Mouse (Mus musculus) gastrocnemius, postnatal 10 days (tissue): Measurements from ENCODE around the gene Pax5. TPM values are rescaled to one million over a fixed set of nuclear protein-coding genes. Genes with fewer than 3 reads are reported as not detected.

Experiments
- DNase-seq: peaks from one replicate; pipeline ENCODE4 v3.0.0; 2021; ENCODE audit warnings: mixed read lengths
- total RNA-seq, 2 experiments: library from RNA; stranded (reverse); gene quantifications; 2 replicates each; pipeline ENCODE4 v1.2.3; 2021

The Pax5 gene
- total RNA-seq, 2 experiments from 2014 or later = 0.05 to 1.5 TPM

DNA sequence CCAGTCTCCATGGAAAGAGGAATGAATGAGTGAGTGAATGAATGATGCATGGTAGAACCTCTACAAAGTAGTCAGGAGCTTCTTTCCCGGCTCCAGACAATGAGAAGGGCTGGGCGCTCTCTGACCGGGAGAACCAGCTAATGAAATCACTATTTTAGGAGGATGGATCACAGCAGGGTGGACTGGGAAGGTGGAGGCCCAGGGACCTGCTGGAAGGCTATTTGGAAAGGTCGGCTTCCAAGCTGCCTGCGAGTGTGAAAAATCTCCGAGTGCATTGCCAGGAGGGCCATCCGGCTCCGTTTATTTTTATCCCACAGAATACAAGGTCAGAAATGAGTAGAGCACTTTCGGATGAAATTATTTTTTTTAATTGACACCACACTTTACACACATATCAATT, 112.3 kb downstream of the Pax5 start:
- no peak for DNase-seq

DNA sequence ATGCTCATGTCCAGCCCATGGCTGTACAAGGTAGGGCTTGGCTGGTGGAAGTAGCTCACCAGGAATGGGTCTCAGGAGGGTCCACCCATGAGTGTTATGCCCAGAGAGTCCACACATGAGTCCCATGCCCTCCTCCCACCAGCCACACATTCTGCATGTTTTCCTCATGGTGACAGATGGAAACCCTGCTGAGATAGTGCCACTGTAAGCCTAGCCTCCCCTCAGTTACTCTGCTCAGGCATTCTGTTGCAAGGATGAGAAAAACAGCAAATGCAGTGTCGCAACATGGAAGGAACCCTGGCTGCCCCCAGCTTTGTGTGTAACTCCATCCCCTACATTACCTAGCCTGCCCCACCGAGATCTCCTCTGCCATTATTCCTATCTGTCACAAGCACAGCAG, 117.2 kb downstream of the Pax5 start:
- no peak for DNase-seq

- DNase-seq = no peak
Observed at GRCm38 (mm10) chr4:44582687-44583086, 127.6 kb downstream of the Pax5 start.

GRCm38 (mm10) chr4:44578591-44578990, 131.7 kb downstream of the Pax5 start:
- DNase-seq = peak; percentile 37

DNA sequence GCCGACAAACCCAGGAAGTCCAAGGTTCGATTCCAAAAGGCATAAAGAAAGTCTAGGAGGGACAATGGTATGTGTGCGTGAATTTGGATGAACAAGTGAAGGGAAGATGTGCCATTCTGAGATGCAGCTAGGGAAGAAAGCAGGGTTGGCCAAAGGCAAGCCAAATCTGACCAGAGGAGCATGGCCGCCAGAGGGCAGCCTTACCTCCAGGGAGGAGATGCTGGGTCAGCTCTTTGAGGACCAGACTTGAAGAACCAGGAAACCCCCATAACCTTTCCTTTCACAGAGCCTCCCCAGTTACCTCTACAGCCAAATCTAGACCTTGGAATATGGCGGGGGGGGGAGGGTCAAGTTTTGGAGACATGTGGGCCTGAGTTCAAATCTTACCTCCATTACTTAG, 133.0 kb downstream of the Pax5 start:
- peak; percentile 49 for DNase-seq

- DNase-seq = no peak
Observed at GRCm38 (mm10) chr4:44576786-44577185, 133.5 kb downstream of the Pax5 start.

DNA sequence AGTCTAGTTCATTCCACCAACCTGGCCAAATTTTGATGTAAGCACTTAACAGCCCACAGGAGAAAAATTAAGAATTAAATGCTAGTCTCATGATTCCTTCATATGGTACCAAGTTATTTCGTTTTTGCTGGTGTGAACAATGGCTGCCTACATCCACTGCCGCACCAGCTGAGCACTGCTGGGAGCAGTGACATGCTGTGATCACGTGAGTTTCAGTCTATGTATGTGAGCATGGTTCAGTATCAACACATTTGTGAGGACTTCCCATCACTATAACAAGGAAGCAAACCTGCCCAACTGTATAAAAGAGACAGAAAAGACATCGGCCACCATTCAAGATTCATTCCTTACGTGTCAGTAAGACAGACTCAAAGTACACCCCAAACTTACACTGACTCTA, 137.3 kb downstream of the Pax5 start:
- no peak for DNase-seq

DNA sequence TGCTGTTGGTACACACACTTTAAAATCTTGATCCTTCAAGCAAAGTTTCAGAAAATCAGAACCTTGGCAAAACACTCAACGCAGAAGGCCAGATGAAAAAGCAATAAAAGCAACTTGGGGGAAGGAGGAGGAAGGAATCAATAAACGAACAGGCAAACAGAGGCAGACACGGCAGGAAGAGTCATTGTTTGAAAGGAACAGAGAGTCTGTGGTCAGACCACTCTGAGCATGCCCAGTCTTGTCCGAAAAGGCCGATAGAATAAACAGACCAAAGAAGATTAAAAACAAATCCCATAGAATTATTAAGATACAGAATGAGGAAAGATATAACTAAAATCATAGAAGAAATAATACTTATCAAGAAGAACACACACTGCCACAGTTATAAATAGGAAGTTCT, 137.9 kb downstream of the Pax5 start:
- DNase-seq = no peak

GRCm38 (mm10) chr4:44569138-44569537, 141.1 kb downstream of the Pax5 start:
- DNase-seq = no peak

GRCm38 (mm10) chr4:44568666-44569065, 141.6 kb downstream of the Pax5 start:
- DNase-seq = no peak

GRCm38 (mm10) chr4:44566401-44566800, 143.9 kb downstream of the Pax5 start:
- DNase-seq = no peak

DNA sequence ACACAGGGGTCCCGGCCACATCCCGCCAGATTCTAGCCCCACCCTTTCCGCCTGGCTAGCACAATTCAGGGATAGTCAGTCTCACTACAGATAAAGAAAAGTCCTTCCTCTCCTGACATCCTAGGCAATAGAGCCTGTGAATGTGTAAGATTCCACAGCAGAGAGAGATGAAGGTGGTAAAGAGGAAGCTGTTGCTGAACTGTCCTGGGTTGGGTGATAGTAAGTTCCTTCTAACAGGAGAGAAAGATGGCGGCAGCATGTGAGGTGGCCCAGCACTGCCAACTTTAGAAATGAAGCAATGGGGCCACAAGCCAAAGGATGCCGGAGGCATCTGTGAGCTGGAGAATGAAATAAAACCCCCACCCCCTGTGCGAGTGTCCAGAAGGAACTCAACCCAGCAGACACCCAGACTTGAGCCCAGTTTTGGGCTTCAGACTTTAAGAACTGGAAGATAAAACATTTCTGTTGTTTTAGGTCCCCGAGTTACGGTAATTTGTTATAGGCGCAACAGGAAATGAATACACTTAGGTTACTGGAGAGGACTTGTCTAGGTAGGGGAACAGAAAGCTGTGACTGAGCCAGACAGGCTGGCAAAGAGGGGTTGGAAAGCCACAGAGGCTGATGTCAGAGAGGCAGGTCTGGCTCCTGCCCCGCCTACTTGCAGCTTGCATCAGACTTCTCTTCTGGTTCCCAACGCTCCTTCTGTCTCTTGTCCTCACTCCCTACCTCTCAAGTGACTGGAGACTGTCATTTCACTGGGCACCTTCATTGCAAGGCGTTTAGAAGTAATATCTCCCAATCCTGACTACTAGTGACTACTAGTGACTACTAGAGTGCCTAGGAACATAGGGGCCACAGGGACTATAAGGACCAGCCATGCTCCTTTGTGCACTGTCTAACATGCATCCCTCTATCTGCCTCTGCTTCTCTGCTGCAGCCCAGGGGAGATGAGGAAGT, 144.9 kb downstream of the Pax5 start:
- no peak for DNase-seq

DNA sequence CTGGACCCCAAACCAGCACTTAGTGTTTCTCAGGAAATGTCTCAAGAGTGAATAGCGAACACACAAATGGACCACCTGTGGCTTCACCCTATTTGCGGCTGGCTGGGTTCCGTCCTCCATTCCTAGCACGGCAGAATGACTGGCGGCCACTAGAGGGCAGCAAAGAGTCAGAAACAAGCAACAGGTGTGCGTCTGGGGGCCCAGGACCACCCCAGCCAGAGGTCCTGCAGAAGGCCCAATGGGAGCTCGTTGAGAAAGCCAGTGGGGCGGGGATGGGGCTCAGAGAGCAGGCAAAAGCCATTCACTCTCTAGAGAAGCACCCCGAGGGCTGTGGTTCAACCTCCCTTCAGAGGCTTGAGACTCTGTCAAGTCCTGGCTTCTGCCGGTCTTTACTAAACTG, 145.7 kb downstream of the Pax5 start:
- peak; percentile 77 for DNase-seq

DNA sequence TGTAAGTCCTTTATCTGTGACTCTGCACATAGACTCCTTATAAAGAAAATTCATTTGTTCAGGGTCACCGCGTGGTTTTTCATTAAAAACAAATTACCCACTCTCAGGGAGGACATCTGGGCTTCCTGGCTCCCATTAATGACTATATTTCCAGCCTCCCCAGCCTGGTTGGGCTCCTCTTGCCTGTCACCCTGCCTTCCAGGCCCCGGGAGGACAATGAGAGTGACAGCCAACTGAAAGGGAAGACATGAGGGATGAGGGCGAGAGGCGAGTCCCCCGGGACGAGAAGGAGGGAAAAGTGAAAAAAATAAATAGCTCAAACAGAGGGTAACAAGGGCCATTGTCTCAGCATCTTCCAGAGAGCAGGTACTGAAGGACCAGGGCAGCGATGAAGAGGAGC, 149.3 kb downstream of the Pax5 start:
- no peak for DNase-seq

DNA sequence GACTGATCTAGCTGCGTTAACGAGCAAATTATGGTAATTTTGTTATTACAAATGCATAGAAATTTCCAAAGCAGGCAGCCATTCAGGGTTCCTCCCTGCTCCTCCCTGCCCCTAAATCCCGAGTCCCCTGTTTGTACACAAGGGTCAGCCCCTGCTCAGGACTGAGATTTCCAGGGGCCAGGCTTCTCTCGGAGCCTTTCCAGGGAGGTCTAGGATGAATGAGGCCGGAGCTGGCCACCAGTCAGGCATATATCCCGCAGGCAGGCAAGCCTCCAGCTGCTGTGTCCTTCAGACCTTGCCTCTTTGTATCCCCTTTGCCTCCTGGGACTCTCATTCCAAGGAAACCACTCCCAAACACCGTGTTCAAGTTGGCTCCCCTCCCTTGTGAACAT, 151.7 kb downstream of the Pax5 start:
- no peak for DNase-seq

DNA sequence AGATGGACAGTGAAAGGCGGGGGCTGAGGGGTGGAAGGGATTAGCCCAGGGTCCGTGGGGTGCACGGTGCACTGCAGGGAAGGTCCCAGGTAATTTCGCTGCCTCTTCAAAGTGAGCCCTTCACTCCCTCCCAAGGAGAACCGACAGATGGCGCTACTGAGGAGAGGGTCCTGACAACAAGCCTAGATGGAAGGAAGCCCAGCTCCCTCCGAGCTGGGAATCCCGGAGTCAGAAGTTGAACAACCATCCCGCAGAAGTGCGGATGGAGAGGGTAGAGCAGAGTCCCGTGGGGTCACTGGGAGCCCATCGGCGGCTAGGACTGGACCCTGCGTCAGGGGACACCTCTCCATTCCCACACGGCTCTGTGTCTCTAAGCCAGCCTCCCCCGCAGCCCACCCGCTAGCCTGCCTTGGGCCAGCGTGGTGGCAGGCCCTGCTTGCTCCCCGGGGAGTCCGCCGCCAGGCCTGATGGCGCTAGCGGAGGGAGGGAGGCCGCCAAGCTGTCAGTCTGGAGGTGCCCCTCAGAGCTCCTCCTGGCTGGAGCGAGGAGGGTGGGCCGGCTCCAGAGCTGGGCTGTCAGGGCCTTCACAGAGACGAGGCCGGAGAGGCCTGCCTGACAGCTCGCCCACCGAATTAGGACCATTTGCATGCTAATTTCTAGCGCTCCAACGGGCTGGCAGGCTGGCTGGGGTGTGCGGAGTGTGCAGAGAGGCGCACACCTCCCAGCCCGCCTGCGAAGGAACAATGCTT, 152.3 kb downstream of the Pax5 start:
- peak; percentile 63 for DNase-seq

DNA sequence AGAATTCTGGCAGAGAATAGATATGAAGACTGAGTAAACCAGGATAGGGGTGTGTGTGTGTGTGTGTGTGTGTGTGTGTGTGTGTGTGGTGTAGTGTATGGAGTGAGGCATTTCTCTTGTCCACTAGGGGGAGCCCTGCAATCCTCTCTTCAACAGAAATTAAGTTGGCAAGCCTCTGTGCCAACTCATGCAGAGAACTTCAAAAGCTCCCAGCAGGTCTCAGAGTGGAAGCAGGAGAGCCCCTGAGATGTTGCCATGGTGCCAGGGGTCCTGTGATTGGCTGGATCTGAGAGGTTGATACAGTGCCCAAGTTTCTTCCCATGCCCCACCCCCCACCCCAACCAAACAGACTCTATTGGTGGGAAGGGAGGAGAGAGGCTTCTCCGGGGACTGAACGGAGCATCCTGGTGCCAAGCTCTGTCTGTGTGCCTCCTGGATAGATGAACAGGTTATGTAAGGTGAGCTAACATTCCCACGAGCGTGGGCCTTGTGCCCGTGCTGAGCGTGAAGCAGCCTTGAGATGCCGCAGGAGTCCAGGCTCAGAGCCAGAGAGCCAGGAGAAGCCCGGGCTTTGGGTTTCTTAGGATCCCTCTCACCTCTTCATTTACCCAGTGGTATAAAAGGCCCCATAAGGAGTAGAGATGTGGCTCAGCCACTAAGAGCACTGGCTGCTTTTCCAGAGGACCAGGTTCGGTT, 153.6 kb downstream of the Pax5 start:
- DNase-seq = no peak

DNA sequence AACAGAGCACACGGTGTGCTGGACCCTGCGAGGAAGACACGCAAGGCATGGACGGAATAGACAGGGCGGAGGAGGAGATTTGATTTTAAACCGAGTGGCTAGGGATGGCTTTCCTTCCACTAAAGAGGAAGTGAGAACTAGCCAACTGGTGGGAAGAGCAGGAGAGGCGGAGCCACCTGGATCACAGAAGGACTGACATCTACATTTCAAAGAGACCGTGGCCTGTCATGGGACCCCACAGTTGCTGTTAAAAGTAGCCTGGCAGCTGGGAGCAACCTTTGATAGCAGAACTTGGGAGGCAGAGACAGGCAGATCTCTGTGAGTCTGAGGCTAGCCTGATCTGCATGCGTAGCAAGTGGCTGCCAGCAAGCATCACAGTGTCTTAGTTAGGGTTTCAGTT, 154.7 kb downstream of the Pax5 start:
- no peak for DNase-seq

GRCm38 (mm10) chr4:44551470-44551869, 158.8 kb downstream of the Pax5 start:
- DNase-seq = no peak

GRCm38 (mm10) chr4:44549029-44549428, 161.3 kb downstream of the Pax5 start:
- no peak for DNase-seq

GRCm38 (mm10) chr4:44545669-44546068, 164.6 kb downstream of the Pax5 start:
- no peak for DNase-seq

DNA sequence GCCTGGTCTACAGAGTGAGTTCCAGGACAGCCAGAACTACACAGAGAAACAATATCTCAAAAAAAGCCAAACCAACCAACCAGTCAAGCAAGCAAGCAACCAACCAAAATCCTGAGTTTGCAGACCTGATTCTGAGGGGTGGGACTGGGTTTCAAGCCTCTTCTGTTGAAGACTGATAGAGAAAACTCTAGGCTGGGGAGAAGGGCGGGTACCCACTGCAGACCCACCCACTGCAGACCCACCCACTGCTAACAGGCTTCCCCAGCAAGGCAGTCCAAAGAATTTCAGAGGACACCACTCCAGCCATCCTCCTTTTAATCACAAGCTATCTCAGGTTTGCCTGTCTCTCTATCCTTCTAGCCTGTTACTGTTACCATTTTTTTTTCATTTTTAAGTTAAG, 165.8 kb downstream of the Pax5 start:
- no peak for DNase-seq

DNA sequence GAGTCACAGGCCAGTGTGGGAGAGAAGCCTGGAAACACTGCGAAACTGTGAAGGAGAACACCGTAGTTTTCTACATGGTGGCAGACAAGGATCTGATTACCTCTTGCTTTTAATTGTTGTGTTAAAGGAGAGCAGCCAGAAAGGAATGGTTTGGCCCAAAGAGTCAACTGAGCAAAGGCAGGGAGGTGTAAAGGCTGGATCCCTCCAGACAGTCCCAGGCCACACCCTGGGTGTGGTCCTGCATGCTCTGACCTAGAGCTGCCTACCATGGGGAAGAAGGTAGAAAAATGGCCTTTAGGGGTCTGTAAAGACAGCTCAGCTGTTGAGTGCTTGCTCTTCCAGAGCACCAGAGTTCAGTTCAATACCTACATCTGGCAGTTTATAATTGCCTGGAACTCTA, 166.4 kb downstream of the Pax5 start:
- DNase-seq = no peak
